Mouse (Mus musculus) midbrain, postnatal 0 days (tissue): ENCODE results near the gene Ddx5. TPM values are rescaled to one million over a fixed set of nuclear protein-coding genes. Genes with fewer than 3 reads are reported as not detected.
"Not testable (repeated sequence)": the region's sequence is repeated elsewhere in the genome, so short reads cannot be mapped to it uniquely, and the experiment has no call there.

Source experiments
- ATAC-seq: fragments of 200-750 bp; cut with Nextera tagmentation; 2 replicates; pipeline ENCODE4 v1.8.0; 2017; ENCODE audit warnings: moderate number of reproducible peaks, mild to moderate bottlenecking, moderate TSS enrichment, moderate library complexity; ENCODE audit not compliant: low FRiP score
- DNase-seq: peaks from one replicate; pipeline ENCODE4 v3.0.0-alpha.2; 2015; ENCODE audit warnings: low spot score
- H3K27ac ChIP-seq: fragments of 300-500 bp; sonication (generic); 2 replicates; pipeline ENCODE4 v1.5.1; 2014; ENCODE audit warnings: low read depth, mild to moderate bottlenecking, low read length, mixed read lengths
- H3K27me3 ChIP-seq: fragments of 300-500 bp; sonication (generic); 2 replicates; pipeline ENCODE4 v1.6.1; 2014; ENCODE audit warnings: low read length, control low read depth, mixed read lengths; ENCODE audit not compliant: insufficient read depth
- H3K36me3 ChIP-seq: fragments of 300-500 bp; sonication (generic); 2 replicates; pipeline ENCODE4 v1.6.1; 2014; ENCODE audit warnings: low read length, control low read depth, mixed read lengths; ENCODE audit not compliant: insufficient read depth
- H3K4me1 ChIP-seq: fragments of 300-500 bp; sonication (generic); 2 replicates; pipeline ENCODE4 v1.6.1; 2014; ENCODE audit warnings: mild to moderate bottlenecking, control low read depth, antibody characterized with exemption, low read length, mixed read lengths; ENCODE audit not compliant: insufficient read depth
- H3K4me2 ChIP-seq: fragments of 300-500 bp; sonication (generic); 2 replicates; pipeline ENCODE4 v1.6.1; 2014; ENCODE audit warnings: low read depth, mild to moderate bottlenecking, low read length, mixed read lengths; ENCODE audit not compliant: poor library complexity, severe bottlenecking
- H3K4me3 ChIP-seq: fragments of 300-500 bp; sonication (generic); 2 replicates; pipeline ENCODE4 v1.5.1; 2014; ENCODE audit warnings: low read depth, mild to moderate bottlenecking, low read length, moderate library complexity
- H3K9ac ChIP-seq: fragments of 300-500 bp; sonication (generic); replicated peaks from 2 replicates; pipeline ENCODE4 v1.6.1; 2014; ENCODE audit warnings: mild to moderate bottlenecking, low read length, moderate library complexity, mixed read lengths; ENCODE audit not compliant: poor library complexity, severe bottlenecking
- H3K9me3 ChIP-seq: fragments of 300-500 bp; sonication (generic); 2 replicates; pipeline ENCODE4 v1.6.1; 2016; ENCODE audit warnings: low read length, control low read depth
- CTCF ChIP-seq: IDR thresholded peaks from 2 replicates; pipeline ENCODE4 v1.5.1; 2016; ENCODE audit warnings: antibody characterized with exemption, mild to moderate bottlenecking
- WGBS: fragments of 180-500 bp; shearing (Covaris S2); extraction: QIAGEN DNeasy Blood & Tissue Kit; methylation state at CpG from one replicate; pipeline ENCODE4 v1.1.7; 2014; 5-methylcytosine and 5-hydroxymethylcytosine counted together
- polyA plus RNA-seq: library from polyadenylated mRNA; unstranded; fragments of >200 nt; fragmentation: Nextera tagmentation; extraction: Ambion mirVana; gene quantifications from 2 replicates; pipeline ENCODE4 v1.2.1, GENCODE M21; 2015
- total RNA-seq: library from RNA; depleted of rRNA; stranded (reverse); fragments of >200 nt; gene quantifications from 2 replicates; pipeline ENCODE4 v1.2.3, GENCODE M21; 2014

Gene Ddx5
- total and polyA plus RNA-seq, 2 experiments from 2014 or later = 301 to 408 TPM

GRCm38 (mm10) chr11:106787131-106788025, 1.6 kb downstream of the Ddx5 start:
- no peaks in the 10 kb centered on the region for H3K27me3 ChIP-seq
- H3K4me2 ChIP-seq = peak overlapping the region; percentile 65
- DNase-seq (peak; percentile 90), ATAC-seq (peak; percentile 14; the same call in 1 of the 2 replicates)
- H3K36me3 ChIP-seq = peaks cover 17% of the 10 kb centered on the region
- no peaks in the 10 kb centered on the region for H3K9me3 ChIP-seq
- WGBS = under 1% methylated on average over 59 of the region's 65 CpGs
- peaks cover 5% of the 10 kb centered on the region; the same call in 1 of the 2 replicates for H3K4me1 ChIP-seq
- peak overlapping the region; percentile 98 for H3K27ac ChIP-seq
- H3K9ac ChIP-seq = peak overlapping the region; percentile 99
- peak overlapping the region; percentile 67 for H3K4me3 ChIP-seq
- TF ChIP-seq CTCF = 0 out of 2 replicates have a peak, but pooled peaks have one; percentile 10

- Histone ChIP-seq H3K4me2 (0 out of 2 replicates have a peak overlapping the region, but pooled peaks have one; percentile 6), H3K36me3 (peaks cover 20% of the 10 kb centered on the region), H3K27ac (no peak overlapping the region), H3K4me1 (peaks cover 5% of the 10 kb centered on the region; the same call in 1 of the 2 replicates), H3K4me3 (no peak overlapping the region), H3K9me3 (no peaks in the 10 kb centered on the region), H3K9ac (no peak overlapping the region), H3K27me3 (no peaks in the 10 kb centered on the region)
- DNase-seq (no peak), ATAC-seq (no peak)
- no peak for TF ChIP-seq CTCF
- 64% methylated on average over 1 of the region's 1 CpGs for WGBS
These were observed 3.9 kb downstream of the Ddx5 start for GRCm38 (mm10) chr11:106785043-106785442.

- Histone ChIP-seq H3K27me3 (no peaks in the 10 kb centered on the region), H3K4me2 (no peak overlapping the region), H3K4me1 (peaks cover 5% of the 10 kb centered on the region; the same call in 1 of the 2 replicates), H3K4me3 (no peak overlapping the region), H3K36me3 (peaks cover 20% of the 10 kb centered on the region), H3K27ac (no peak overlapping the region), H3K9ac (no peak overlapping the region), H3K9me3 (no peaks in the 10 kb centered on the region)
- no peak for TF ChIP-seq CTCF
- 91% methylated on average over 2 of the region's 2 CpGs for WGBS
- ATAC-seq = no peak
- DNase-seq = no peak
These were observed 4.5 kb downstream of the Ddx5 start for GRCm38 (mm10) chr11:106784476-106784875.

GRCm38 (mm10) chr11:106782841-106783764, 5.9 kb downstream of the Ddx5 start:
- Histone ChIP-seq H3K4me1 (peaks cover 5% of the 10 kb centered on the region; the same call in 1 of the 2 replicates), H3K9ac (no peak overlapping the region), H3K4me3 (no peak overlapping the region), H3K27ac (no peak overlapping the region), H3K27me3 (no peaks in the 10 kb centered on the region), H3K4me2 (no peak overlapping the region), H3K9me3 (no peaks in the 10 kb centered on the region), H3K36me3 (peaks cover 20% of the 10 kb centered on the region)
- DNase-seq (no peak), ATAC-seq (no peak)
- 82% methylated on average over 9 of the region's 9 CpGs for WGBS
- TF ChIP-seq CTCF = no peak

GRCm38 (mm10) chr11:106782271-106782670, 6.7 kb downstream of the Ddx5 start:
- H3K4me3 ChIP-seq, DNase-seq, H3K4me1 ChIP-seq, H3K27ac ChIP-seq, H3K27me3 ChIP-seq, H3K4me2 ChIP-seq, H3K9ac ChIP-seq, ATAC-seq, H3K9me3 ChIP-seq: not testable (repeated sequence)
- peaks cover 20% of the 10 kb centered on the region for H3K36me3 ChIP-seq
- WGBS = 90% methylated on average over 7 of the region's 7 CpGs
